Mouse (Mus musculus) right cerebral cortex, postnatal 25 days (tissue): ENCODE data around the gene Zfp385a.

ENCODE experiments used
- DNase-seq: peaks from one replicate; pipeline ENCODE4 v3.0.0; 2022

Zfp385a gene

GRCm38 (mm10) chr15:103335488-103336235, 4.2 kb downstream of the Zfp385a start:
- DNase-seq = no peak

- DNase-seq = no peak
These were observed 4.9 kb downstream of the Zfp385a start for GRCm38 (mm10) chr15:103335040-103335439.

GRCm38 (mm10) chr15:103334194-103334593, 5.7 kb downstream of the Zfp385a start:
- DNase-seq = no peak

- DNase-seq = no peak
These were observed 6.2 kb downstream of the Zfp385a start for GRCm38 (mm10) chr15:103333738-103334137.

GRCm38 (mm10) chr15:103333081-103333615, 6.7 kb downstream of the Zfp385a start:
- DNase-seq = no peak

GRCm38 (mm10) chr15:103323455-103324247, 16.2 kb downstream of the Zfp385a start:
- DNase-seq = peak; percentile 85

- no peak for DNase-seq
These were observed 16.8 kb downstream of the Zfp385a start for GRCm38 (mm10) chr15:103323070-103323454.

GRCm38 (mm10) chr15:103322396-103322795, 17.5 kb downstream of the Zfp385a start:
- no peak for DNase-seq

- DNase-seq = no peak
These were observed 18.8 kb downstream of the Zfp385a start for GRCm38 (mm10) chr15:103321076-103321475.

GRCm38 (mm10) chr15:103318201-103318816, 21.6 kb downstream of the Zfp385a start:
- DNase-seq = no peak

- no peak for DNase-seq
These were observed 22.2 kb downstream of the Zfp385a start for GRCm38 (mm10) chr15:103317731-103318130.

GRCm38 (mm10) chr15:103317120-103317519, 22.8 kb downstream of the Zfp385a start:
- no peak for DNase-seq

GRCm38 (mm10) chr15:103315979-103316776, 23.7 kb downstream of the Zfp385a start:
- no peak for DNase-seq

- no peak for DNase-seq
These were observed 24.8 kb downstream of the Zfp385a start for GRCm38 (mm10) chr15:103315011-103315502.

GRCm38 (mm10) chr15:103314181-103314580, 25.7 kb downstream of the Zfp385a start:
- DNase-seq = no peak

GRCm38 (mm10) chr15:103313495-103314095, 26.3 kb downstream of the Zfp385a start:
- DNase-seq = no peak

- no peak for DNase-seq
These were observed 29.5 kb downstream of the Zfp385a start, which contains the start of gene Gpr84 for GRCm38 (mm10) chr15:103310365-103310910. TSS of gene Gpr84 (minus strand) at chr15:103310612.

- no peak for DNase-seq
These were observed 30.9 kb downstream of the Zfp385a start for GRCm38 (mm10) chr15:103308876-103309580.

GRCm38 (mm10) chr15:103308056-103308875, 31.6 kb downstream of the Zfp385a start:
- no peak for DNase-seq

- DNase-seq = peak; percentile 82
These were observed 32.8 kb downstream of the Zfp385a start for GRCm38 (mm10) chr15:103307125-103307524.
